Mouse (Mus musculus) liver, embryonic 13.5 days (tissue): Measurements from ENCODE around the gene Gm45711. TPM values are rescaled to one million over a fixed set of nuclear protein-coding genes. Genes with fewer than 3 reads are reported as not detected.
A peak's percentile ranks its signal among the peaks of the same experiment; 100 is the strongest.
"Not testable (repeated sequence)": the region's sequence is repeated elsewhere in the genome, so short reads cannot be mapped to it uniquely, and the experiment has no call there.

Experiments
- ATAC-seq: fragments of 200-750 bp; cut with Nextera tagmentation; 2 replicates; pipeline ENCODE4 v1.8.0; 2017; ENCODE audit warnings: low read depth, mild to moderate bottlenecking, moderate number of reproducible peaks, moderate library complexity
- DNase-seq: peaks from one replicate; pipeline ENCODE4 v3.0.0; 2022
- H3K27ac ChIP-seq: fragments of 300-500 bp; sonication (generic); 2 replicates; pipeline ENCODE4 v1.5.1; 2015; ENCODE audit warnings: moderate library complexity, mild to moderate bottlenecking, inconsistent platforms
- H3K27me3 ChIP-seq: fragments of 300-500 bp; sonication (generic); 2 replicates; pipeline ENCODE4 v1.6.1; 2015; ENCODE audit warnings: mild to moderate bottlenecking, inconsistent platforms
- H3K36me3 ChIP-seq: fragments of 300-500 bp; sonication (generic); 2 replicates; pipeline ENCODE4 v1.6.1; 2015; ENCODE audit warnings: mild to moderate bottlenecking, inconsistent platforms
- H3K4me1 ChIP-seq: fragments of 300-500 bp; sonication (generic); replicated peaks from 2 replicates; pipeline ENCODE4 v1.6.1; 2015; ENCODE audit warnings: inconsistent platforms
- H3K4me2 ChIP-seq: fragments of 300-500 bp; sonication (generic); 2 replicates; pipeline ENCODE4 v1.6.1; 2015; ENCODE audit warnings: inconsistent platforms, mild to moderate bottlenecking, moderate library complexity
- H3K4me3 ChIP-seq: fragments of 300-500 bp; sonication (generic); replicated peaks from 2 replicates; pipeline ENCODE4 v1.5.1; 2015; ENCODE audit warnings: mild to moderate bottlenecking, inconsistent platforms
- H3K9ac ChIP-seq: fragments of 300-500 bp; sonication (generic); 2 replicates; pipeline ENCODE4 v1.6.1; 2015; ENCODE audit warnings: mild to moderate bottlenecking, inconsistent platforms
- H3K9me3 ChIP-seq: fragments of 300-500 bp; sonication (generic); replicated peaks from 2 replicates; pipeline ENCODE4 v1.6.1; 2016; ENCODE audit warnings: inconsistent platforms
- WGBS: fragments of 180-500 bp; shearing (Covaris S2); methylation state at CpG from one replicate; pipeline ENCODE4 v1.1.7; 2015; ENCODE audit not compliant: insufficient replicate concordance; 5-methylcytosine and 5-hydroxymethylcytosine counted together
- polyA plus RNA-seq: library from polyadenylated mRNA; unstranded; fragments of >200 nt; fragmentation: Nextera tagmentation; extraction: Ambion mirVana; gene quantifications from 2 replicates; pipeline ENCODE4 v1.2.1, GENCODE M21; 2015

The Gm45711 gene
- polyA plus RNA-seq, 1 experiment from 2014 or later: not detected

DNA sequence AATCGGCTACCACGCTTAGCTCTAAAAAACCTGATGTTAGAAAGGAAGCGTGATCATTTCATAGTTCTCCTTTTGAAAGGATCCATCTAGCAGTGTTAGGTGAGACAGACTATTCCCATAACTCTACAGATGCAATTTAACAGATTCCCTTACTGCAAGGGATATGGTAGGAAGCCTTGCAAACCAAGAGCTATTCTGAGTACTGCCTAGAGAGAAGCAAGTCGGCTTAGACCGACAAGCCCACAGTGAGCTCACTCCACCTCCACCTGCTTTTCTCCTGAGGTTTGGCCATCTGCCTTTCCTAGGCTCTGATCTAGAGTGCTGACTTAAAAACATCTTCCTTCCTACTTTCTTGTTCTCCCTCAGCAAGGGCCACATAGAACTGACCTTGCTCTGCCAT is 48.1 kb downstream of the Gm45711 start:
- 81% methylated on average over 5 of the region's 5 CpGs for WGBS
- not testable (repeated sequence) for DNase-seq, H3K27me3 ChIP-seq, H3K27ac ChIP-seq, H3K9me3 ChIP-seq, H3K4me1 ChIP-seq, H3K9ac ChIP-seq, ATAC-seq, H3K4me3 ChIP-seq, H3K4me2 ChIP-seq
- H3K36me3 ChIP-seq: peaks cover 41% of the 10 kb centered on the region

DNA sequence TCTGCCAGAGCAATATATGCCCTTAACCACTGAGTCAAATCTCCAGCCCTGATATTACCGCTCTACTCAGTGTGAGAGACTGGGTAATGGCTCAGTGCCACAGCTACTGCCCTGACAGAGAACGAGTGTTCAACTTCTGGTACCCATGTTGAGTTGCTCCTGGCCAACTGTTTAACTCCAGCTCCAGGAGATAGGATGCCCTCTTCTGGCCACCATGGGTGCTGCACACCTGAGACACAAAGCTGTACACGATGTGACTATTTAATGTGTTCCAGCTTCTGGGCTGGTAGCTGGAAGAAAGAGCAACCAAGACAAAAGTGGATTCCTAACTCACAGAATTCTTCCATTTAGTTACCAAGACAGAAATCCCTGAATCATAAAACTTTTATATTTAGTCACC is 56.9 kb downstream of the Gm45711 start:
- no peak overlapping the region for H3K4me3 ChIP-seq
- ATAC-seq (no peak), DNase-seq (peak; percentile 20)
- no peaks in the 10 kb centered on the region for H3K27me3 ChIP-seq
- H3K27ac ChIP-seq: no peak overlapping the region
- H3K9me3 ChIP-seq: no peaks in the 10 kb centered on the region
- H3K36me3 ChIP-seq: peaks cover 8% of the 10 kb centered on the region
- no peak overlapping the region for H3K4me2 ChIP-seq
- no peak overlapping the region for H3K9ac ChIP-seq
- 75% methylated on average over 3 of the region's 3 CpGs for WGBS
- peaks cover 29% of the 10 kb centered on the region for H3K4me1 ChIP-seq

DNA sequence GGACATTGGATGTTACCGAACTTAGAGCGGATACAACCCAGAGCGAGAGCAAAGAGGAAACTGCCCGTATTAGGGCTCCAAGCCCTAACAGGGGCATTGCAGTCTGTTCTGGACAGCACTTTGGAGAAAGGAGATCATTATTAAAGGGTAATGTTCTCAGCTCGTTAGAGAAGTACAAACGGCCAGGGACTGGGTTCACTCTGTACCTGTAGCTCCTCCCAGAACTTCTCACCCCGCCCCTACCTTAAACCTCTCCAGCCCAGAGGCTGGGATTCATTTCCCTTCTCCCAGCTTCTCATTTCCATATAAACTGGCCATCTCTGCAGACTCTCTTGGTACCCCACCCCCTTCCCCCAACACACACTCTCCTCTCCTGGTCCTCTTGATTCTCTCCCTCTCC is 58.4 kb downstream of the Gm45711 start:
- Histone ChIP-seq H3K4me1 (peaks cover 45% of the 10 kb centered on the region), H3K9ac (peak overlapping the region; percentile 83), H3K27me3 (no peaks in the 10 kb centered on the region), H3K9me3 (no peaks in the 10 kb centered on the region), H3K27ac (no peak overlapping the region), H3K4me2 (peak overlapping the region; percentile 91), H3K4me3 (peak overlapping the region; percentile 78), H3K36me3 (no peaks in the 10 kb centered on the region)
- 1% methylated on average over 7 of the region's 7 CpGs for WGBS
- no peak for ATAC-seq
- DNase-seq: no peak

DNA sequence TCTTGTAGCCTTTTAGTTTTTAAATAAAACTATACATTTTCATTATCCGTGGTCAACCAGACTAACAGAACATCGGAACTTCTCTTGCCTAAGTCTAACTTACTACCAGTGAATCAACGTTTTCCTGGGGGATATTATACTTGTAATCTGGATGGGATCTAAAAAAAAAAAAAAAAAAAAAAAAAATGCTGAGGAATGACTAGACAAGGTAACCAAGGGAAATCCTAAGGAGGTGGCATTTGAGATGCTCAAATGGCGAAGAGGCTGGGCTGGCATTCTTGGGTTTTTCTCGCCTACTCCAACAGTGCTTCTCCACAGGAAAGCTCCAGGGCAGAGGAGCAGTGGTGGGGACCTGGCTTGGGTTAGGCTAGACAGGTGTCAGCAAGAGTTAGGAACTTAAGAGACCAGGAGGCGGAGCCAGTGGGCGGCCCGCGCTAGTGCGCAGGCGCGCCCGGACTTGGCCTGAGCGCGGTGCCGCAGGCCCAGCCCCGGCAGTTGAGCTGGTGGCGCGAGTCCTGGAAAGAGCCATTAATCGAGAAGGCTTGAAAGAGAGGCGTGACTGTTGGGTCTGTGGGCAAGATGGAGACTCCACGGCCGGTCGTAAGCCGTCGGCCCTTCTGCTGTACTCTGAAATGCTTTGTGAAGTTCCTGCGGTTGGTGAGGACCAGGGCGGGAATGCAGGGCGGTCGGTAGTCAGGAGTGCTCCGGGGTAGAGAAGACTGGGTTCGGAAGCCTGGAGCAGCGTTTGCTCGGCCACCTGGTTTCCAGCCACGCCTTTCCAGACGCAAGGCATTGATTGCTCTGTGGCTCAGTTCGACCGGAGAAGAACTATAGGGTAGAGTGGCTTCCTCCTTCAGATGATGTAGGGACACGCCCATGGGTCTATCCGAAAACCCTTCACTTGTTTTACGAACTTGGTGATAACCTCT is 59.2 kb downstream of the Gm45711 start, which contains the start of gene Cklf:
Cklf (plus strand) TSS at position 423 of the 929 bp plus-strand sequence.
- no peaks in the 10 kb centered on the region for H3K36me3 ChIP-seq
- peak within 1 kb of the TSS; percentile 78 for H3K4me3 ChIP-seq
- 4% methylated on average over 41 of the region's 41 CpGs for WGBS
- H3K9ac ChIP-seq: peak within 1 kb of the TSS; percentile 83
- no peaks in the 10 kb centered on the region for H3K27me3 ChIP-seq
- H3K27ac ChIP-seq: peak within 1 kb of the TSS; percentile 79
- H3K4me1 ChIP-seq: peaks cover 46% of the 10 kb centered on the region
- no peaks in the 10 kb centered on the region for H3K9me3 ChIP-seq
- ATAC-seq (peak; percentile 85), DNase-seq (peak; percentile 83)
- peak within 1 kb of the TSS; percentile 91 for H3K4me2 ChIP-seq

DNA sequence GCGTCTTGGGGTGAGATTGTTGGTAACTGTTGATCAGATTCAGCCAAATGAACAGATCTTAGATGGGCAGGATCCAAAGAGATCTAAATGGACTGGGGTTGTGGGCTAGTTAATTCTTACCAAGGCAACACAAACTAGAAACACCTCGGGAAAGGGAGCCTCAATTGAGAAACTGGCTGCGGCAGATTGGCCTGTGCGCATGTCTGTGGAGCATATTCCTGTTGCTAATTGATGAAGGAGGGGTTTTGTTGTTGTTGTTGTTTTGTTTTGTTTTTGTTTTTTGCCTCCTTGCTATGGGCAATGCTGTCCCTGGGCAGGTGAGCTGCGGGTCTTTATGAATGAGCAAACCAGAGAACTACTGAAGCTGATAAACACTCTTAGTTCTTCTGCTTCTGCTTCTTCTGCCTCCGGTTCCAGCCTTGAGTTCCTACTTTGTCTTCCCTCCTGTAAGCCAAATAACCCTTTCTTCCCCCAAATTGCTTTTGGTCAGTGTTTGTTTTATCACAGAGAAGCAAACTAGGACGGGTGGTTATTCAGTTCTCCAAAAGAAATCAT is 60.4 kb downstream of the Gm45711 start:
- H3K36me3 ChIP-seq: no peaks in the 10 kb centered on the region
- no peak for DNase-seq
- ATAC-seq: no peak
- H3K9me3 ChIP-seq: no peaks in the 10 kb centered on the region
- 72% methylated on average over 7 of the region's 7 CpGs for WGBS
- peaks cover 46% of the 10 kb centered on the region for H3K4me1 ChIP-seq
- no peak overlapping the region for H3K4me3 ChIP-seq
- no peaks in the 10 kb centered on the region for H3K27me3 ChIP-seq
- H3K27ac ChIP-seq: no peak overlapping the region; the same call in 1 of the 2 replicates
- H3K4me2 ChIP-seq: no peak overlapping the region
- no peak overlapping the region for H3K9ac ChIP-seq

DNA sequence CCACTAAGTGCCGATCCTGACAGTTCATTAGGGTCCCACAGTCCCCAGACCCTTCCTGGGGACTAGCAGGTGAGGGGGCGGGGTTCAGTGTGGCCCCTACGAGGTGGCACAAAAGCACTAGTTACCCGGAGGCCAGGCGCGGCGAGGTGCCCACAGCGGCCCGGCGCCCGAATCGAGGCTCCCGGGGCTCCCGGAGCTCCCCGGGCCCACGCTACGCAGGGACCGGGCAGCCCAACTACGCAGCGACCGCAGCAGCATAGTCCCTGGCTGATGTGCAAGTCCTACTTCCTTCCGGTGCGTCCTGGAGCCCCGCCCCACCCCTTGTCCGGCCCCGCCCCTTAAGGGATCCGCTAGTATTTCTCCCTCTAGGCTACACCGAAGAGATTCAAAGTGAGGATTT is 61.6 kb downstream of the Gm45711 start, which contains the start of gene Tk2:
Tk2 (minus strand) TSS at position 283 of the 400 bp plus-strand sequence.
- DNase-seq: peak; percentile 67
- 0% methylated on average over 28 of the region's 28 CpGs for WGBS
- Histone ChIP-seq H3K4me1 (peaks cover 46% of the 10 kb centered on the region), H3K27ac (peak within 1 kb of the TSS; percentile 63), H3K4me3 (peak within 1 kb of the TSS; percentile 89), H3K9ac (peak within 1 kb of the TSS; percentile 88), H3K4me2 (peak within 1 kb of the TSS; percentile 90), H3K27me3 (no peaks in the 10 kb centered on the region), H3K36me3 (no peaks in the 10 kb centered on the region), H3K9me3 (no peaks in the 10 kb centered on the region)
- ATAC-seq: peak; percentile 85

DNA sequence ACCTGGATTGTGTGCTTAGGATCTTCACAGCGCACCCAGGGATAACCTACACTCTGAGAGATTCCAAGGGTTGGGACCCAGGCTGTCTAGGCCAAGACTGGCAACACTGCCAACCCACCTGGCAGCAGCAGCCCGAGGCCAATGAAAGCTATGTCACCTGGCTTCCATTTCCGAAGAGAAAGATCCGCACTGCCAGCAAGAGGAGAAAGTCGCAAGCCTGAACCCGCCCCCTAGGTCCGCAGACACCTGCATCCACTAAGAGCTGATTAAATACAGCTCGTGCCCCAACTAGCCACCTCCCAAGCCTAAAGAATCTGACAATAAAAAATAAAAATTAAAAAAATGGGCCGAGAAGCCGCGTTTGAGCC is 62.0 kb downstream of the Gm45711 start:
- no peaks in the 10 kb centered on the region for H3K9me3 ChIP-seq
- H3K36me3 ChIP-seq: no peaks in the 10 kb centered on the region
- peak; percentile 29; the same call in 1 of the 2 replicates for ATAC-seq
- DNase-seq: no peak
- H3K27me3 ChIP-seq: no peaks in the 10 kb centered on the region
- peak overlapping the region; percentile 89 for H3K4me3 ChIP-seq
- peaks cover 46% of the 10 kb centered on the region for H3K4me1 ChIP-seq
- peak overlapping the region; percentile 88 for H3K9ac ChIP-seq
- 2% methylated on average over 11 of the region's 11 CpGs for WGBS
- peak overlapping the region; percentile 63 for H3K27ac ChIP-seq
- H3K4me2 ChIP-seq: peak overlapping the region; percentile 90

DNA sequence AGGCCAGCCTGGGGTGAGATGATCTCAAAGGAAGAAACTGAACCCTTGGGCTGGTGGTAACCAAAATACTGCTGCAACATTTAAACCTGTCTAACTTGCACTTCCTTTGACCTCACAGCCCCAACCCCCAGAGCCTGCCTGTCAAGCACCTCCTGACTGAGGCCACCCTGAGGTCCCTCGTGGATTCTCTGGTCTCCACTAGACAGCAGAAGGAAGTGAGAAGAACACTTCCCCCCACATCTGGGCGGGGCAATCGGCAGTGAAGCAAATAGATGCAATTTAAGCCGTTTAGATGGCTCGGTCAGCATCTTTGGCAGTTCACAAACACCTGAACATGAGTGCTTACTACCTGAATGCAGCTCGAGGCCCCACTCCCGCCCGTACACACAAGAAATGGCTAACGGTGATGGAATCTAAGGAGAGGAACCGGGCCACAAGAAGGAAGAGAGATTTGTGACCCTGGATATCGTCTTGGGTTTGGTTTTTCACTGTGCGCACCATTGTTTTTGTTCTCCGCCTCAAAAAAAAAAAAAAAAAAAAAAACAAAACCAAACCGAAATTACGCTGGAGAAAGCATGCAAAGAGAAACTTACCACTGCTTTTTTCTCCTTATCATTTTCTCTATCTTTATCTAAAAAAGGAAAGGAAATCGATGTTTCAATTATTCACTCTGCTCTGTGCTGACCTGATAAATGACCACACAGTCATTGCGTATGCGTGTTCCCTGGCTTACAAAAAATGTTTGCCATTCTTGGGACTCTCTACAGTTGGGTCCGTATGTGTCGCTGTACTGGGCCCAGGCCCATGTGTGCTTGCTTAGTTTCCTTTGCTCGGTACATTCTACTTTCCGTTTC is 62.6 kb downstream of the Gm45711 start:
- WGBS: 33% methylated on average over 22 of the region's 22 CpGs

DNA sequence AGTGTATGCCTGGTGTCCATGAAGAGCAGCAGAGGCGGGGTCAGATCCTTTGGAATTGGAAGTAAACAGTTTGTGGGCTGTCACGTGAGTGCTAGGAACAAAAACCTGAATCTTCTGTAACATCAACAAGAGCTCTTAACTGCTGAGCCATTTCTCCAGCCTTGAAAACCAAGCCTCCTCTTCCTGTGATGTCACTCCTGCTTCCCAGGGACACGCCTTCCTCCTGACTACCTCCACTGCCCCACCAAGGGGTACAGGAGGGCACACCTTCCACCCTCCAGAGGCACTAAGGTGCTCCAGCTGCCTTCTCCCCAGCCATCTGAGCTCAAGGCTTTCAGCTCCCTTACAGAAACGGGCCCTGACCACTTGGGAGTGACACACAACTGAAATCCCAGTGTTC is 63.3 kb downstream of the Gm45711 start:
- Histone ChIP-seq H3K4me3 (no peak overlapping the region), H3K27ac (peak overlapping the region; percentile 53; the same call in 1 of the 2 replicates), H3K36me3 (no peaks in the 10 kb centered on the region), H3K4me1 (peaks cover 48% of the 10 kb centered on the region), H3K9me3 (no peaks in the 10 kb centered on the region), H3K4me2 (0 out of 2 replicates have a peak overlapping the region, but pooled peaks have one; percentile 90), H3K9ac (no peak overlapping the region; the same call in 1 of the 2 replicates), H3K27me3 (no peaks in the 10 kb centered on the region)
- no peak for ATAC-seq
- 73% methylated on average over 4 of the region's 4 CpGs for WGBS
- no peak for DNase-seq

More for the DNA sequence above, 62.6 kb downstream of the Gm45711 start:
- ATAC-seq (no peak), DNase-seq (no peak)
- no peaks in the 10 kb centered on the region for H3K36me3 ChIP-seq
- H3K4me3 ChIP-seq: peak overlapping the region; percentile 89
- H3K27ac ChIP-seq: peak overlapping the region; percentile 63
- peak overlapping the region; percentile 90 for H3K4me2 ChIP-seq
- peaks cover 47% of the 10 kb centered on the region for H3K4me1 ChIP-seq
- H3K9ac ChIP-seq: peak overlapping the region; percentile 88
- H3K27me3 ChIP-seq: no peaks in the 10 kb centered on the region
- no peaks in the 10 kb centered on the region for H3K9me3 ChIP-seq

DNA sequence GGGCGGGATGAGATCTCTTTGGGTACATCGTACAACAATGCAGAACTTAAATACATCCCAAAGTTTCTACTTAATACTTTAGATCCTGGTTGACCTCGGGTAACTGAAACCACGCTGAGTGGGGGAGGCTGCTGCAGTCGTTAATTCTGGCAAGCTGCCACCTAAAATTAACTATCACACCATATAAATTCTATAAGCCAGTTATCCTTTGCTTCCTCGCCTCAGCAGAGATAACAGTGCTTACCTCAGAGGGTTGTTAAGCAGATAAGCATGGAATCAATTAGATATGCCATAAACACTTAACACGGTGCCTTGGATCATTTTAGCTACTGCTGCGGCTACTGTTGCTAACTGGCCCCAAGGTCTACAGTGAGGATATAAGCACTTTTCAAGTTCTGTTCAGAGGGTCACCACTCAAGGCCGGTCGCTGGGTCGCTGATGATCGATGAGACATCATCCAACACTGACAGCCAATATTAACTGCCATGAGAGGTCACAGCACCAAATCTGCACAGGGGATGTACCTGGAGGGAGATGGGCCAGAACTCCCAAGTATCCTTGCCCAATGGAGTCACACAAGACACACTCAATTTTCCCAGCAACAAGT is 67.7 kb downstream of the Gm45711 start:
- Histone ChIP-seq H3K9ac (no peak overlapping the region), H3K4me1 (peaks cover 31% of the 10 kb centered on the region), H3K4me2 (no peak overlapping the region), H3K4me3 (no peak overlapping the region), H3K27ac (no peak overlapping the region), H3K9me3 (no peaks in the 10 kb centered on the region), H3K36me3 (peaks cover 23% of the 10 kb centered on the region; the same call in 1 of the 2 replicates), H3K27me3 (no peaks in the 10 kb centered on the region)
- ATAC-seq (no peak), DNase-seq (no peak)
- WGBS: 70% methylated on average over 12 of the region's 12 CpGs
